Mouse (Mus musculus) embryonic facial prominence, embryonic 15.5 days (tissue): ENCODE results near the gene E130114P18Rik. TPM values are rescaled to one million over a fixed set of nuclear protein-coding genes. Genes with fewer than 3 reads are reported as not detected.

ENCODE experiments used
- ATAC-seq: fragments of 200-750 bp; cut with Nextera tagmentation; 2 replicates; pipeline ENCODE4 v1.8.0; 2017; ENCODE audit warnings: low read depth, moderate TSS enrichment; ENCODE audit not compliant: insufficient number of reproducible peaks, low FRiP score, low TSS enrichment
- H3K27ac ChIP-seq: fragments of 300-500 bp; sonication (generic); replicated peaks from 2 replicates; pipeline ENCODE4 v1.5.1; 2015; ENCODE audit warnings: mild to moderate bottlenecking, inconsistent platforms
- H3K27me3 ChIP-seq: fragments of 300-500 bp; sonication (generic); 2 replicates; pipeline ENCODE4 v1.6.1; 2015; ENCODE audit warnings: inconsistent platforms
- H3K36me3 ChIP-seq: fragments of 300-500 bp; sonication (generic); 2 replicates; pipeline ENCODE4 v1.6.1; 2015; ENCODE audit warnings: mild to moderate bottlenecking, inconsistent platforms
- H3K4me1 ChIP-seq: fragments of 300-500 bp; sonication (generic); 2 replicates; pipeline ENCODE4 v1.6.1; 2015; ENCODE audit warnings: inconsistent platforms
- H3K4me2 ChIP-seq: fragments of 300-500 bp; sonication (generic); replicated peaks from 2 replicates; pipeline ENCODE4 v1.6.1; 2015; ENCODE audit warnings: mild to moderate bottlenecking, inconsistent platforms
- H3K4me3 ChIP-seq: fragments of 300-500 bp; sonication (generic); replicated peaks from 2 replicates; pipeline ENCODE4 v1.5.1; 2015; ENCODE audit warnings: mild to moderate bottlenecking, inconsistent platforms
- H3K9ac ChIP-seq: fragments of 300-500 bp; sonication (generic); 2 replicates; pipeline ENCODE4 v1.6.1; 2015; ENCODE audit warnings: inconsistent platforms
- H3K9me3 ChIP-seq: fragments of 300-500 bp; sonication (generic); replicated peaks from 2 replicates; pipeline ENCODE4 v1.6.1; 2016; ENCODE audit warnings: inconsistent platforms
- WGBS: fragments of 180-500 bp; shearing (Covaris S2); methylation state at CpG from one replicate; pipeline ENCODE4 v1.1.7; 2015; 5-methylcytosine and 5-hydroxymethylcytosine counted together
- polyA plus RNA-seq: library from polyadenylated mRNA; unstranded; fragments of >200 nt; fragmentation: Nextera tagmentation; extraction: Ambion mirVana; gene quantifications from 2 replicates; pipeline ENCODE4 v1.2.1, GENCODE M21; 2015

E130114P18Rik gene
- polyA plus RNA-seq, 1 experiment from 2014 or later, result 4.2 TPM

DNA sequence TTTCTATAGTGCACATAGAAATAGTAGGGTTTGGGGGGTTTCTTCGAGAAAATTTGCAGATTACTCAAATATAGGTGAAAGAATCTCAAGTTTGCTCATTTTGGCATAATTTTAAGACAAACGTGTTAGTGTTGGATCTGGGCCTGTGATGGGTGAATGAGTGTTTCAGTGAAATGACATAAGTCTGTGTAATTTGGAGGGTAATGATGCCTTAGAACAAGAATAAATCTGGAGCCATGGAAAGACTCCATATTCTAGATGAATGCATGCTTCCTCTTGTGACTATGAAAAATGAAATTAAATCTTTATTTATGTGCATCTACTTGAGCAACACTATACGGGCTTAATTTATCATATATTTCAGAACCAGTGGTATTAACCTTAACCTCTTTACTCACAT lies 38.9 kb upstream of the E130114P18Rik start:
- WGBS, result 86% methylated on average over 3 of the region's 3 CpGs
- ATAC-seq, result no peak
- Histone ChIP-seq H3K27me3 (no peaks in the 10 kb centered on the region), H3K4me2 (no peak overlapping the region), H3K27ac (no peak overlapping the region), H3K4me1 (peaks cover 4% of the 10 kb centered on the region; the same call in 1 of the 2 replicates), H3K36me3 (no peaks in the 10 kb centered on the region), H3K9ac (no peak overlapping the region), H3K4me3 (no peak overlapping the region), H3K9me3 (no peaks in the 10 kb centered on the region)

DNA sequence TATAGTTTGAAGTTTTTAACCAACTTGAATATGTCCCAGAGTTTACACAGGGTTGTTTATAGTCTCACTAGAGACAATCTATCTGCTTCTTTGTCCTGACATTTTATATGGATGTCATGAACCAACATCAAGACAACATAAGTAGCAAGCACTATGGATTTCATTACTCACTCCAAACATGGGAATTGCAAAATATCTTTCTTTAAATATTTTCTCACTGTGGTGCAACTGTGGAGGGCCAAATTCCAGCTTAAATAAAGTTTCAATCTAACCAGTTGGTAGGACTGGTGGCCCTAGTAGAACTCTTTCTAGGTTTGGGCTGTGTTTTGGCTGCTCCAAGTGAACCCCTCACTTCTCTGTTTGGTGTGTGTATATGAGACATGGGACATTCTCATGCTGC lies 38.1 kb upstream of the E130114P18Rik start:
- no peak for ATAC-seq
- no peak overlapping the region for H3K4me2 ChIP-seq
- H3K4me1 ChIP-seq, result peaks cover 4% of the 10 kb centered on the region; the same call in 1 of the 2 replicates
- no peak overlapping the region for H3K4me3 ChIP-seq
- no peaks in the 10 kb centered on the region for H3K9me3 ChIP-seq
- no peaks in the 10 kb centered on the region for H3K27me3 ChIP-seq
- H3K9ac ChIP-seq, result no peak overlapping the region
- H3K36me3 ChIP-seq, result no peaks in the 10 kb centered on the region
- no peak overlapping the region for H3K27ac ChIP-seq

DNA sequence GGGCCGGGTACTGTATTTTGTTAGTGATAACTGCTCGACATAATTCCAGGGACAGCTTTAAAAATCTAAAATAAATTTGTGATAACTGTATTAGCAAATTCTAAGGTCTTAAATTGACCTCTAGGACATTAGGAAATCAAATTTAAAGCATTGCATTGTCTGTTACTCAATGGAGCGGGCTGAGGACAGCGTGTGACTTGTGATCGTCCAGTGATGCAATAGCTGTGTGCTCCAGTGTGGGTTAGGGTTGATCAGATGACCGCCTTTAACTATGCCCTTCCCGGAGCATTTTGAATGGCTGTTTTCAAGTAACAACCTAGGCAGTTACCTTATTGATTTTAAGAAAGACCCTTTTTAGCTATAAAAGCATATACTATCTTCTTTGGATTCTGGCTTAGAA lies 36.6 kb upstream of the E130114P18Rik start:
- Histone ChIP-seq H3K4me3 (no peak overlapping the region), H3K36me3 (no peaks in the 10 kb centered on the region), H3K27me3 (no peaks in the 10 kb centered on the region), H3K9ac (no peak overlapping the region), H3K9me3 (no peaks in the 10 kb centered on the region), H3K4me1 (peaks cover 4% of the 10 kb centered on the region; the same call in 1 of the 2 replicates), H3K4me2 (no peak overlapping the region), H3K27ac (no peak overlapping the region)
- WGBS, result 87% methylated on average over 7 of the region's 7 CpGs
- ATAC-seq, result no peak

DNA sequence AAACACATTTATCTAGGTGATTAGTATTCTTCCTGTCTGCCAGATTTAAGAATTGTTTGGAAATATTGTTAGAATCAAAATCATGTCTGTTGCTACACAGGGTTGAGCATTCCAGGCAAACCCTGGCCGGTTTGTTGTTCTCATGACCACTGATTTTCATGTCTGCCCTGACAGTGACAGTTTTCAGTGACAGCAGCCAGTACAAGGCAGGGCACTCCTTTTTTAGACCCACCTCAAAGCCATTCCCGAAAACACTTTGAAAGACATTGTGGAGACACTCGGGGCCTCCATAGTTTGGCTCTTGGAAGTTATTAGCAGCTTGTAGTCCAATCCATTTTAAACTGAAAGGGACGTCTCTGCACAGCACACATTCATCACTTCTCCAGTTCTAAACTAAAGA lies 36.1 kb upstream of the E130114P18Rik start:
- peaks cover 4% of the 10 kb centered on the region; the same call in 1 of the 2 replicates for H3K4me1 ChIP-seq
- no peak overlapping the region for H3K4me2 ChIP-seq
- no peaks in the 10 kb centered on the region for H3K27me3 ChIP-seq
- H3K9ac ChIP-seq, result no peak overlapping the region
- H3K9me3 ChIP-seq, result no peaks in the 10 kb centered on the region
- 69% methylated on average over 4 of the region's 4 CpGs for WGBS
- no peak overlapping the region for H3K27ac ChIP-seq
- ATAC-seq, result no peak
- no peaks in the 10 kb centered on the region for H3K36me3 ChIP-seq
- no peak overlapping the region for H3K4me3 ChIP-seq

DNA sequence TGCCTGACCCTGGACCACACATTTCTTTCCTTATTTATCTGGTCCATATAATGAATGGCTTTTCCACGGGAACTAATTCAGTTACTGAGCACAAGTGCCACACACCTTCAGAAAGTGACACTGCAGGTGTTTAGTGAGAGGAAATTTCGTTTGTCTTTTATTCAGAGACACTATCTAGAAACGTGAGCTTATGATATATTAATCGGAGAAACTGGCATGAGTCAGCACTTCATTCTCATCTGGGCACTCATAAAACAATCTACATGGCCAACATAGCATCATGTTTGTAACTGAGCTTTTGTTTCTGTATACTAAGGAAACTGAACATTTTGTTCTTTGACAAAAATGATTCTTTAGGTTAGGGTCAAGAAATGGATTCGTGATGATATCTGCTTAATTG lies 35.2 kb upstream of the E130114P18Rik start:
- H3K4me2 ChIP-seq, result no peak overlapping the region
- H3K9ac ChIP-seq, result no peak overlapping the region
- no peaks in the 10 kb centered on the region for H3K27me3 ChIP-seq
- ATAC-seq, result no peak
- no peaks in the 10 kb centered on the region for H3K36me3 ChIP-seq
- H3K4me1 ChIP-seq, result peaks cover 4% of the 10 kb centered on the region; the same call in 1 of the 2 replicates
- H3K27ac ChIP-seq, result no peak overlapping the region
- H3K4me3 ChIP-seq, result no peak overlapping the region
- 78% methylated on average over 5 of the region's 5 CpGs for WGBS
- no peaks in the 10 kb centered on the region for H3K9me3 ChIP-seq

DNA sequence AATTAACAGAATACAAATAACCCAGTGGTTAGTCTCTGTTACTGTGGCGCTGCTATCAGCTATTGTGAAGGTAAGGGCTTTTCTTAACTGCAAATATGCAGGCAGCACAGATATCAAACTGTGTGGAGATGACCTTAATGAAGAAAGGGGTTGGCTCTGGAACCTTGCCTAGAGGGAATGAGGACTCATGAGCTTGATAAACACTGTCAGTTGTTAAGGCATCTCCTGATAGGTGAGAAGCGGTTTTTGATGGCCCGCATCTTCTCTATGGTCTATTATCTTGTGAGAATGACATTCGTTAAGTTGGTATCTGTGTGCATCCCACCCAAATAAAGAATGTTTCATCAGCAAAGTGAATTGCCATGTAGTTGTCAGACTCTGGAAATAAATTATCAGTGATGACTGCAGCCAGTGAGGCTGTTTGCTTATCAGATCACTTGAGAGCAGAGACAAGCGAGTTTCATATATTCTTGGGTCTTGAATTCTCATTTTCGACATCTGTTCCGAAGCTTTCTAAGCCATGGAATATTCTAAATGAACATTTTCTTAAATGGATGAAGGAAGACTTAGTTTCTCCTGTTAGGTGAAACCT lies 32.6 kb upstream of the E130114P18Rik start:
- Histone ChIP-seq H3K27me3 (no peaks in the 10 kb centered on the region), H3K4me3 (no peak overlapping the region), H3K4me1 (no peaks in the 10 kb centered on the region), H3K4me2 (no peak overlapping the region), H3K36me3 (no peaks in the 10 kb centered on the region), H3K9me3 (no peaks in the 10 kb centered on the region), H3K9ac (no peak overlapping the region), H3K27ac (no peak overlapping the region)
- WGBS, result 89% methylated on average over 7 of the region's 7 CpGs
- ATAC-seq, result no peak

- WGBS, result 67% methylated on average over 4 of the region's 4 CpGs
Observed at GRCm38 (mm10) chr4:97809582-97810295, 31.9 kb upstream of the E130114P18Rik start.

DNA sequence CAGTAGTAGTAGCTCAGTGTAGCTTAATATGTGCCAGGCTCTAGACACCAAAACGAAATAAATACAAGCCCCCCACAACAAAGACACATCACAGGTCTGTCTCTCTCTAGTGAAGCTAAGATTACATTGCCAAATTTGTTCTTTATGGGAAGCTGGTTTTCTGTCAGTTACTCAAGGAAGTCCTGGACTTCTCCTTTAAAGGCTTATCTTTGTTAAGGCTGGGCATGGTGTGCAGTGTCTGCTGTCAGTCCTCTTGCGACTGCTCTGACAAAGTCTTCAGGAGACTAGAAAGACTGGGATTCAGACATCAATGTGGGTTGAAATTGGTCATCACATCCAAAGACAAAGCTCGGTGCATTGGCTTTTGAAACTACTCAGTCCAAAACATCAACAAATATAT lies 31.0 kb upstream of the E130114P18Rik start:
- H3K9me3 ChIP-seq, result no peaks in the 10 kb centered on the region
- H3K36me3 ChIP-seq, result no peaks in the 10 kb centered on the region
- no peaks in the 10 kb centered on the region for H3K4me1 ChIP-seq
- H3K4me3 ChIP-seq, result no peak overlapping the region
- 82% methylated on average over 3 of the region's 3 CpGs for whole genome bisulfite sequencing
- no peak overlapping the region for H3K27ac ChIP-seq
- no peak overlapping the region for H3K9ac ChIP-seq
- H3K27me3 ChIP-seq, result no peaks in the 10 kb centered on the region
- ATAC-seq, result no peak
- no peak overlapping the region for H3K4me2 ChIP-seq

More at GRCm38 (mm10) chr4:97809582-97810295, 31.9 kb upstream of the E130114P18Rik start:
- Histone ChIP-seq H3K4me3 (no peak overlapping the region), H3K36me3 (no peaks in the 10 kb centered on the region), H3K27ac (no peak overlapping the region), H3K4me1 (no peaks in the 10 kb centered on the region), H3K9me3 (no peaks in the 10 kb centered on the region), H3K27me3 (no peaks in the 10 kb centered on the region), H3K9ac (no peak overlapping the region), H3K4me2 (no peak overlapping the region)
- no peak for ATAC-seq

GRCm38 (mm10) chr4:97806924-97807323 lies 29.0 kb upstream of the E130114P18Rik start:
- ATAC-seq, result no peak
- H3K27ac ChIP-seq, result no peak overlapping the region
- no peak overlapping the region for H3K9ac ChIP-seq
- H3K4me1 ChIP-seq, result no peaks in the 10 kb centered on the region
- peaks cover 7% of the 10 kb centered on the region for H3K36me3 ChIP-seq
- H3K27me3 ChIP-seq, result no peaks in the 10 kb centered on the region
- H3K4me2 ChIP-seq, result no peak overlapping the region
- no peak overlapping the region for H3K4me3 ChIP-seq
- H3K9me3 ChIP-seq, result no peaks in the 10 kb centered on the region
- WGBS, result 94% methylated on average over 2 of the region's 2 CpGs

DNA sequence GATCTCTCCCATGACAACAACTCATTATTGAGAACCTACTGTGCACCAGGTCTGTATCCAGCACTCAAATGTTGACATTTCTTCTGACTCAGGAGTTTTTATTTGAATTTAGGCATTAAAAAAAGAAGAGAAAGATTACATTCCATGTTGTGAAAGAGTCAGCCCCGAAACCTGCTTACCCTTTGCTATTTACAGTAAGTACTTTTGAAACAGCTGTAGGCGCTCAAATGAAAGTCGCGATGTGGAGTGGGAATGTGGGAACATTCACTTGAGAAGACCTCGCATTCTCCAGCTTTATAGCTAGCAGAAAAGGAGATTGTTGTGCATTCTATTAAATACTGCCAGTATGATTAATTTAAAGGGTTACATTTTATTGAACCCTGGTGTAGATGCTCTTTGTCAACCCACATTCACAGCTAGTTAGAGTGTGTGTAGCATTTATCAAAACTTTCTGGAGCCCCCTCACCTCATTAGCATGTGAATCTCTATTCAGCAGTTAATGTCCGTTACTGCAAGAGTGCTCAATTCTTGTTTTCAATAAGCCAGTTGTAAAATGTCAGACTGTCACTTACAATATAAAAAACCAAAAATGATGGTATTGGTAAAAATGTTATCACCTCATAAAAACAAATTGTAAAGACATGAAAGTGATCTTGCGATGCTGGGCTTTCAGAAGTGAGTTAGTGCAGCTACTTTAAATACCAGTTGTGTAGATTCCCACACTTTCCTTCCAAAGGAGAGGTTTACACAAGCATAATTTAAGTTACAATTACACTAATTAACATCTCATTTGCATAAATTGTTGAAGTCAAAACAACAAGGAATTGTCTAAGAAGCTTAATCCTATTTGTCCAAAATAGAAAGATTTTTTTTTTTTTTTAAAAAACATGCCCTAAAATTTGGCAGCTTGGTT lies 28.3 kb upstream of the E130114P18Rik start:
- no peak for ATAC-seq
- no peak overlapping the region for H3K27ac ChIP-seq
- 74% methylated on average over 7 of the region's 7 CpGs for WGBS

DNA sequence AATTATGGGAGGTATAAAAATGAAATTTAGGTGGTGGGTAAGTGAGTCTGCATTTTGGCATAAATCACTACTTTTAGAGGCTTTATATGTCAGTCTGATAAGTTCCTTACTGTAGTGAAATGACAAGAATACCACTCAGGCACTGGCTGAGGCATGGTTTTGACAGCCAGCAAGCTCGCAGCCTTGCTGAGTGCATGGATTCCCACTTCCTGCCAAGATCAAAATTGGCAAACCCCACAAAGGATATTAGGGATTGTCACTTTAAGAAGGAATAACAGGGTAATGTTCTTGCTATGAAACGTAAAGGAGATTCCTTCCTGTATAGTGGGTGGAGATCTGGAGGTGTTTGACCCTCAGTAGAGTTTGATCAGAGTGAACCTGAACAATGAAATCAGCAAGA lies 27.4 kb upstream of the E130114P18Rik start:
- H3K27ac ChIP-seq, result no peak overlapping the region
- H3K9me3 ChIP-seq, result no peaks in the 10 kb centered on the region
- no peak overlapping the region for H3K4me3 ChIP-seq
- H3K27me3 ChIP-seq, result no peaks in the 10 kb centered on the region
- no peak overlapping the region for H3K4me2 ChIP-seq
- no peak for ATAC-seq
- WGBS, result 53% methylated on average over 2 of the region's 2 CpGs
- no peaks in the 10 kb centered on the region for H3K4me1 ChIP-seq
- H3K36me3 ChIP-seq, result peaks cover 12% of the 10 kb centered on the region
- H3K9ac ChIP-seq, result no peak overlapping the region

More for the DNA sequence above, 28.3 kb upstream of the E130114P18Rik start:
- Histone ChIP-seq H3K27me3 (no peaks in the 10 kb centered on the region), H3K4me1 (no peaks in the 10 kb centered on the region), H3K4me2 (no peak overlapping the region), H3K9me3 (no peaks in the 10 kb centered on the region), H3K9ac (no peak overlapping the region), H3K4me3 (no peak overlapping the region), H3K36me3 (peaks cover 12% of the 10 kb centered on the region)
